Mouse (Mus musculus) neutrophil, adult 59 days (primary cell): ENCODE data around the gene Tcf20. TPM values are rescaled to one million over a fixed set of nuclear protein-coding genes. Genes with fewer than 3 reads are reported as not detected.

Experiments used
- total RNA-seq, 2 experiments: library from RNA; stranded (reverse); gene quantifications; 1 replicate in 1 of 2; 2 replicates in 1 of 2; pipeline ENCODE4 v1.2.4; 2023

Gene Tcf20
- 10 to 100 TPM; 82.1 to 87.6 TPM for total RNA-seq

DNA sequence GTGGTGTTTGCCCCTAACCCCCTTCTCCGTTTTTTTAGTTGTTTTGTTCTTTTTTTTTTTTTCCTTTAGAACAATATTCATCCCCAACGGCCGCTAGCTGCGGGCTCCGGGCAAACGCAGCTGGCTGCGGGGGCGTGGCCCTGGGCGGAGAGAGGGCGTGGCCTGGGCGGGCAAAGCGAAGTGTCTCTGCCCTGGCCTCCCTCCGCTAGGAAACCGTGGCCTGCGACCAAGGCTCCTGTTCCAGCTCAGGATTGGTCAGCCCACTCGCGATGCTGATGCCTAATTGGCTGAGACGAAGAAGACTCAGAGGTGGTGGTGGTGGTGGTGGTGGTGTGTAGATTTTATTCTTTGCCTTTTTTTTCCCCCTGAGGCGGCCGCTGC, at the start of gene Tcf20:
Gene Tcf20 (minus strand): TSS at position 141 of the 381 bp plus-strand sequence.

DNA sequence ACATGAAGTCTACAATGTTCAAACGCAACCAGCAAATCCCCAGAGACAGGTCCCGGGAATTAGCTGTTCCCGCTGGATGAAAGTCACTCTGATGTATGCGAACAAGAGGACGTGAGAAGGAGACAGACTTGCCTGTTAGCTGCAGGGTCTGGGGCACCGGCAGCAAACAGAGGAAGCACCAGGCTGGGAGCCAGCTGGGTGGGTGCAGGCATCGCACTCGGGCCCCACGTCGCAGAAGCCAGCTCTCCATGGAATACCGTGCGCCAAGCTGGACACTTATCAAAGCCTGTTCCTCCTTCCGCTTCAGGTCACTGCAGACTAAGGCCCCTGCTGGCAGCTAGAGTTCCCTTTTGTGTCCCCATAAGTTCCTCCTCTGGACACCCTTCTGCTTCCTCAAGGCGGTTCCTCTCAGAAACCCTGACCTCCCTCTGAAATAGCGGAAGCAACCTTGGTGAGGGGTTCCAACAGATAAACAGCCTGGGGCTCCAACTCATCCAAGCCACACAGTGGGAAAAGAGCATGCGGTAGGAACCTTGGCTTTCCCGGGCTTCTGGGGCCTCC, 45.4 kb upstream of the Tcf20 start, which contains the start of gene Nfam1:
Gene Nfam1 (minus strand): TSS at position 326 of the 561 bp plus-strand sequence.

DNA sequence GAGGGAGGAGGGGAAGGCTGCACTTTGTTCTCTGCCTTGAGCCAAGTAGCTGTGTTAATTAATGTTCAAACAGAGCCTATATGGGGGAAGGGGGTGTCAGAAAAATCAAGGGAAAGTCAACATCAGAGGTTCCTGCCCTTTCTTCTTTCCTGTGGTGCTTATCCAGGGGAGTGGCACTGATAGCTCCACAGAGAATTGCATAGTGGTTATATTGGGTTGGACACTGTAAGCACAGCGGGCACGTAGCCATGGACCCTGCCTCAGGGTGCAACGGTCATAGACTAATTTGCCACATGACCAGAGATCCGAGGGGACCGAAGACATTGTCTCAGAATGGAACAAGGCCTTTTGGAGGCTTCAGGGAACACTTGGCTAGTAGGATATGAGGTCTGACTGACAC, 193.4 kb downstream of the Tcf20 start, which contains the start of gene Cyp2d26:
Gene Cyp2d26 (minus strand): TSS at position 18 of the 400 bp plus-strand sequence.

DNA sequence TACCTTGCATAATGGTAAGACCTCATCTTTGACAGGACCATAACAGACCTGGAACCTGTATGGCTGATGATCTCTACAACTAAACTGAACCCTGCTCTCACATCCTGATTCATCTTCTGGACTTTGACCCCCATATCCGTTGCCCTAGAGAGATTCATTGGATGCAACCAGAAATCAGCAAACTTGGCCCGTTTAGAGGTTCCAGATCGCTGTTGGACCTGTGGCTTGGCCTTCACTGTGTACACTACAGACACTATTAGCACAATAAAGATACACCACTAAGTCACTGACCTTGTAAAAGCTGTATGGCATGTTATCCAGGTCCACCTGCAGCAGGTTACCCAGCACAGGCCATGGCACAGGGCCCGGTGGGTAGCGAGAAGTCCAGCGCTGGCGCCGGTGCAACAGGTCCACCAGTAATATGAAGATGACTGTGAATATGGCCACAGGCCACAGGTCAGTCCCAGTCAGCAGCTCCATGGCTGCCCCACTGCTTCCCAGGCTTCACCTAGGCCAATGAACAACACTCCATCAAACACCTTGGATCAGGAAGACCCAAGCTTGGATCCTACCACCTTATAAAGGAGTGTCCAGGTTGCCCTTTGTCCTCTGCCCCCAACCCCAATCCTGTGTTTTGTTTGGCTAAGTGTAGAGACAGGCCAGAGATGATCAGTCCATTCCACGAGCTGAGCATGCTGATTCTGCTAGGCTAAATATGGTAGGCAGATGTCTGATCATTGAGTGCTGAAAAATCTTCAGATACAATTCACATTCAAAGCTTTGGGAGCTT, 223.8 kb downstream of the Tcf20 start, which contains the start of gene Cyp2d40:
Gene Cyp2d40 (minus strand): TSS at position 553 of the 790 bp plus-strand sequence.

Other genes with a start within 250 kb of the Tcf20 start
- not detected for gene Cyp2d40, start 223.7 kb downstream of the Tcf20 start, total RNA-seq
- gene Cyp2d26, start 193.6 kb downstream of the Tcf20 start, total RNA-seq, result not detected
- gene Nfam1, start 45.4 kb upstream of the Tcf20 start, total RNA-seq, result 100 to 1,000 TPM; 442 to 445 TPM
- gene Serhl, start 101.6 kb upstream of the Tcf20 start, total RNA-seq, result 10 to 100 TPM; 13.9 to 26.2 TPM
- 10 to 100 TPM; 42.4 to 46.3 TPM for gene Rrp7a, start 134.9 kb upstream of the Tcf20 start, total RNA-seq
- 100 to 1,000 TPM; 142 to 154 TPM for gene Poldip3, start 161.5 kb upstream of the Tcf20 start, total RNA-seq
- 10 to 100 TPM; 42.3 to 43.2 TPM for gene Cyb5r3, start 184.7 kb upstream of the Tcf20 start, total RNA-seq